Mouse (Mus musculus): ENCODE data around the gene Tcte3.
"Not testable (repeated sequence)": the region's sequence is repeated elsewhere in the genome, so short reads cannot be mapped to it uniquely, and the experiment has no call there.

The Tcte3 gene
- long read RNA-seq, experiment 1, partial matches to known transcripts: 0 of 1 reads
- long read RNA-seq, experiment 1, other reads (novel, unspliced or antisense): 1 of 1 reads
- long read RNA-seq, experiment 2: 0 reads

- intact Hi-C loops (cut with DNase I): not testable (repeated sequence)
These were observed at the start of gene Tcte3, which contains the start of the genes Ermard and Gm3448 for GRCm38 (mm10) chr17:15041175-15041729. TSS of gene Tcte3 (minus strand) at chr17:15041488. TSS of gene Ermard (plus strand) at chr17:15041208. TSS of gene Gm3448 (minus strand) at chr17:15041537.

- intact Hi-C loops (cut with DNase I): no loop called here
These were observed 47.3 kb upstream of the Tcte3 start for GRCm38 (mm10) chr17:15088591-15089001.

GRCm38 (mm10) chr17:15088166-15088565 is 46.9 kb upstream of the Tcte3 start:
- intact Hi-C loops (cut with DNase I): no loop called here

- intact Hi-C loops (cut with DNase I): no loop called here
These were observed 43.7 kb upstream of the Tcte3 start for GRCm38 (mm10) chr17:15085006-15085405.

GRCm38 (mm10) chr17:15084226-15084848 is 43.0 kb upstream of the Tcte3 start:
- intact Hi-C loops (cut with DNase I): no loop called here

- intact Hi-C loops (cut with DNase I): no loop called here
These were observed 36.2 kb upstream of the Tcte3 start for GRCm38 (mm10) chr17:15077536-15077935.

- intact Hi-C loops (cut with DNase I): no loop called here
These were observed 33.7 kb upstream of the Tcte3 start for GRCm38 (mm10) chr17:15075033-15075432.

GRCm38 (mm10) chr17:15072211-15072610 is 30.9 kb upstream of the Tcte3 start:
- intact Hi-C loops (cut with DNase I): no loop called here

GRCm38 (mm10) chr17:15069124-15069523 is 27.8 kb upstream of the Tcte3 start:
- intact Hi-C loops (cut with DNase I): no loop called here

- intact Hi-C loops (cut with DNase I): no loop called here
These were observed 26.9 kb upstream of the Tcte3 start for GRCm38 (mm10) chr17:15068040-15068792.

- intact Hi-C loops (cut with DNase I): loop anchor here (1.0 kb wide), 1 partner anchor 311 kb away; no protein-coding TSS in a partner anchor
These were observed 25.6 kb upstream of the Tcte3 start for GRCm38 (mm10) chr17:15066911-15067310.

GRCm38 (mm10) chr17:15066066-15066465 is 24.8 kb upstream of the Tcte3 start:
- intact Hi-C loops (cut with DNase I): loop anchor here (1.0 kb wide), 1 partner anchor 312 kb away; no protein-coding TSS in a partner anchor

GRCm38 (mm10) chr17:15065391-15066024 is 24.2 kb upstream of the Tcte3 start:
- intact Hi-C loops (cut with DNase I): loop anchor here (1.0 to 2.0 kb wide), 2 partner anchors 313 to 403 kb away; no protein-coding TSS in a partner anchor

GRCm38 (mm10) chr17:15060356-15060755 is 19.1 kb upstream of the Tcte3 start:
- intact Hi-C loops (cut with DNase I): no loop called here

GRCm38 (mm10) chr17:15059646-15060045 is 18.4 kb upstream of the Tcte3 start:
- intact Hi-C loops (cut with DNase I): no loop called here

GRCm38 (mm10) chr17:15058161-15058591 is 16.9 kb upstream of the Tcte3 start:
- intact Hi-C loops (cut with DNase I): no loop called here

GRCm38 (mm10) chr17:15055925-15056324 is 14.6 kb upstream of the Tcte3 start:
- intact Hi-C loops (cut with DNase I): no loop called here

- intact Hi-C loops (cut with DNase I): not testable (repeated sequence)
These were observed 12.5 kb upstream of the Tcte3 start for GRCm38 (mm10) chr17:15053829-15054200.

GRCm38 (mm10) chr17:15053183-15053828 is 12.0 kb upstream of the Tcte3 start:
- intact Hi-C loops (cut with DNase I): not testable (repeated sequence)

- intact Hi-C loops (cut with DNase I): not testable (repeated sequence)
These were observed 11.5 kb upstream of the Tcte3 start for GRCm38 (mm10) chr17:15052766-15053165.

GRCm38 (mm10) chr17:15050338-15050737 is 9.1 kb upstream of the Tcte3 start:
- intact Hi-C loops (cut with DNase I): not testable (repeated sequence)
